Mouse (Mus musculus) cortical plate, adult 2 months (tissue): ENCODE measurements around the gene Prr5l.

Source experiments
- CTCF ChIP-seq: fragments of 200-500 bp; IDR thresholded peaks from 2 replicates; pipeline ENCODE4 v1.5.1; 2011; ENCODE audit warnings: mild to moderate bottlenecking, control low read depth, low read length; ENCODE audit not compliant: insufficient read depth; ENCODE audit errors: extremely low read depth
- POLR2A ChIP-seq: fragments of 200-500 bp; IDR thresholded peaks from 2 replicates; pipeline ENCODE4 v1.6.1; 2011; ENCODE audit warnings: mild to moderate bottlenecking, low read length, control low read depth; ENCODE audit not compliant: insufficient read depth; ENCODE audit errors: extremely low read depth

DNA sequence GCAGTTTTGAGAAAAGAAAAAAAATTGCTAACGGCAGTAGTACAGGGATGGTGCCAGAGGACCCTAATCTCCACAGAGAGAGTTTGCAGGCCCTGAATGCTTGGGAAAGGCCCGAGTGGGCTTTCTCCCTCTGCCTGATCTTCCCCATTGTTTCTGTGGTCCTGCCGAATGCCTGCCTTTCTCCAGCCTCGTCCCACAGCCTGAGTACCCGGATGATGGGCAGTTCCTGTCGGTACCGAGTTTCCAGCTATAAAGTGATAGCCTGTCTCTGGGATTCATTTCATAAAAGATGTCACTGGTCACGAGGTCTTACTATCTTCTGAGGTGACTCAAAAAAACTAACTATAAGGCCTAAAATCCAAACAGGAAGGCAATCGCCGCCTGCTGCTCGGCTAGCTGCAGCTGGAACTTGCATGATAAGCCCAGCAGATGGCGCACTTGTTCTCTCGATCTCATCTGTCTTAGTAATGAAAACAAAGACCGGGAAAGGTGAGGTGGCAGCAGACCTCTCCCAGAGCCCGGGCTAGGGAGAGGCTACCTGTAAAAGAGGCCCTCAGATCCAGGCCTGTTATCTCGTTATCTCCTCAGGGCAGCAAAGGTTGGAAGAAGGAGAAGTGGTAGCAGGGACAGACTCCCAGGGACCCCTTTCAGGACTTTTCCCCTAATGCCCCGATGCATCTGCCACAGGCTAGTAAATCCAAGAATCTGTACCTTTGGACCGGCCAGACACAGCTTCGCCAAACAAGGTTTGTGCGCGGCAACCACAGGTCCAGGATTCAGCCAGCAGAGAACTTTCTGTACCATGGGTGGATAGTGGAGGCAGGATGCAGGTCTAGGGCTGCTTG lies 22.9 kb upstream of the Prr5l start:
- no peak for TF ChIP-seq POLR2A
- TF ChIP-seq CTCF, result peak; percentile 86
